Mouse (Mus musculus) frontal cortex, adult (tissue): ENCODE data around the gene Rbl2.

Experiments used
- ATAC-seq: cut with Nextera tagmentation; 2 replicates; pipeline ENCODE4 v1.9.2; 2017; ENCODE audit warnings: mild to moderate bottlenecking, moderate library complexity, mixed read lengths; ENCODE audit not compliant: low TSS enrichment

Rbl2 gene

DNA sequence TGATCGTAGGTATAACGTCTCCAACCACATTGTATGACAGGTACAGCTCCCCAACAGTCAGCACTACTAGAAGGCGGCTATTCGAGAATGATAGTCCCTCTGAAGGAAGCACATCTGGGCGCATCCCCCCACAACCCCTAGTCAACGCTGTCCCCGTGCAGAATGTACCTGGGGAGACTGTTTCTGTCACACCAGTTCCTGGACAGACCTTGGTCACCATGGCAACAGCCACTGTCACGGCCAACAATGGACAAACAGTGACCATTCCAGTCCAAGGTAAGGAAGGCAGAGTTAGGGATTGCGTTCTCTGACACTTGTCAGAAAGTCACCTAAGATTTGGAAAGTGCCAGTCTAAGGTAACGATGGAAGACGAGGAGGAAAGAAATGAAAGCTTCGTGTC lies 36.4 kb downstream of the Rbl2 start:
- no peak for ATAC-seq

GRCm38 (mm10) chr8:91111868-91112477 lies 42.1 kb downstream of the Rbl2 start:
- ATAC-seq, result no peak

GRCm38 (mm10) chr8:91114428-91114827 lies 44.6 kb downstream of the Rbl2 start:
- 0 out of 2 replicates have a peak, but pooled peaks have one; percentile 8 for ATAC-seq

- peak; percentile 57; the same call in 1 of the 2 replicates for ATAC-seq
Measured at GRCm38 (mm10) chr8:91114910-91115309, 45.1 kb downstream of the Rbl2 start.

- no peak for ATAC-seq
Measured at GRCm38 (mm10) chr8:91117537-91117936, 47.7 kb downstream of the Rbl2 start.

DNA sequence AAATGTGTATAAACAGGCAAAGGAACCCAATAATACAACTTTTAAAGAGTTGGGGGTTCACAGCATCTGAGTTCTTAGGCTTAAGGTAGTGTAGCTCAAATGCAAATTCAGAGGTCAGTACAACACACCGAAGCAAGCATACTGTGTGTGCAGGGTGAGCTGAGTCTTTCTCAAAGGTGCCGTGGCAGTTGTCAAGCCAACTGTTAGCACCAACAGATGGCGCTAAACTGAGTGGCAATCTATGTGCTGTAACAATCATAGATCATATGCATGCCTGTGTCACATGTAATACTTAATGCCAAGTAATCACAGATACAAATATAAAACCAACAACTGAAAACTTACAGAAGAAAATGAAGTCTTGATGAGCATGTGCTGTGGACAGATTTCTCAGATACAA lies 48.3 kb downstream of the Rbl2 start:
- ATAC-seq, result no peak

- no peak for ATAC-seq
Measured at GRCm38 (mm10) chr8:91124315-91124714, 54.5 kb downstream of the Rbl2 start.

DNA sequence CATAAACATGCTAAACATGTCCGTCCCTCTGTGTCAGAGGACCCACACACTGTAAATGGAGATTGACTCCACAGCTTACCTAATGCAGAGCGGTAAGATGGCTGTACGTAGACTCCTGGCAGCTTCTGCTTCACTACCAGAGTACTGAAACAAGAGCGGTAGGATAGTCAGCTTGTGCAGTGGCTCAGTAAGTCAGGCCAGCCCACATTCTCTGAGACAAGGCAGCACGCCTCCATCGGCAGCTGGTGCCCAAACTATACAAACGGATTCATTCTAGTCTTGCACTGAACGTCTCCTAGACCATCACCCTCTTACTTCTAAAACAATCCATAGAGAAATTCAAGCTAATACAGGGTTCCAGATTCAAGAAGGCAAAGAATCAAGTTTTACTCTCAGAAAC lies 56.9 kb downstream of the Rbl2 start:
- ATAC-seq, result peak; percentile 95

DNA sequence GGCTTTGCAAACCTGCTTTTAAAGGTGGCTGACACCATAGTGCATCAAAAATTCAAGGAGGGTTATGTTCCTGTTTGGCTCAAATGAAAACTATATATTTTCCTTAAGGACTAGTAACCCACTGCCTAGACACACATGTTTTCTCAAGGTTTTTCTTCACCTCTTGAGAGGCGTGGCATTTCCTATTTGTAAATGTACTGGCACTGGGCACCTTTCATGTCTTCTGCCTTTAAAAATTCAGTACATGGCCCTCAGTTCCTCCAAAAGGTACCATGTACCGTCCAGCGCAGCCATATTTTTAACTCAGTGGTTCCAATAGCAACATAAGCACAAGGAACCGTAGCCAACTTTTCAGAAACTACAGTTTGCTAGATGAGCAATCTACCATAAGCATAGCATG lies 62.9 kb downstream of the Rbl2 start:
- no peak for ATAC-seq

DNA sequence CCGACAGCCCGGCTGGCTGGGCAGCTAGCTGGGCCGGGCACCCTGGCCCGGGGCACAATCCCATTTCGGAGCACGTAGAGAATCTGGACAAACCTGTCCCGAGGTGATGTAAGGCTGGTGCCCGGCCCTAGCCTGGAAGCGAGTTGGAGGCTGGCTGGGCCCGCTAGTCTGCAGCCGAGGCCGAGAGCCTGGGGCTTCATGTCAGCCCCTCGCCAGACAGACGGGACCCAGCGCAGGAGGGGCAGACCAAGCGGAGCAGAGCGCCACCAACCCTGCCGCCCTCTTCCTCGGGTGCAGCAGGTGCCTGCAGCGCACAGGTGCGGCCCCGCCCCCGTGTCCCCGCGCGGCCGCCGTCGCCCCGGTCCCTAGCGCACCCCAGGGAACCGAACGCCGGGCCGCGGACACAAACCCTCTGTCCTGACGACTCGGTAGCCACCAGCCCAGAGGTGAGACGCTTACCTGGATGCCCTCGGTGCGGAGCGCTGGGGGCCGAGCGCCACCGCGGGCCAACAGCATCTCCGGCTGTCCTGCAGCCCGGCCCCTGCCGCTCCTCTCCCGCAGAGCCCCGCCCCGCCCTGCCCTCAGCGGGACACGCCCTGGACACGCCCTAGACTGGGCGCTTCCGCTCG lies 63.7 kb downstream of the Rbl2 start:
- peak; percentile 48 for ATAC-seq

DNA sequence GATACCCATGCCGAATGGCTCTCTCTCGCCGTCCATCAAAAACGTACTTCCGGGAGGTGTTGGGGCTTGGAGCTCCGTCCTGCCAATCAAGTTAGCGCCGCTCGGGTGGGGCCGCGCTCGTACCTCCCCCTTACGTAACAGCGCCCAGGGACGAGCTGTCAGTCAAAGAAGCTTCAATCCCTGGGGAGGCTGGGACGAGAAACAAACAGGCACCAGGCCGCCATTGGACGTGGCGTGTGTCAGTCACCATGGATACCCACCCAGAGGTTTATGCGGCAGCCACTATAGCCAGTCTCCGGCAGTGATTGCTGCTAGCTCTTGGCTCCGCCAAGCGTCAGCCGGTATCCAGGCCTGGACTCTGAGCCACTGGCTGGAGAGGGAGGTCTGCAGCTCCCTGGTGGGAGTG lies 64.2 kb downstream of the Rbl2 start:
- ATAC-seq, result peak; percentile 97

DNA sequence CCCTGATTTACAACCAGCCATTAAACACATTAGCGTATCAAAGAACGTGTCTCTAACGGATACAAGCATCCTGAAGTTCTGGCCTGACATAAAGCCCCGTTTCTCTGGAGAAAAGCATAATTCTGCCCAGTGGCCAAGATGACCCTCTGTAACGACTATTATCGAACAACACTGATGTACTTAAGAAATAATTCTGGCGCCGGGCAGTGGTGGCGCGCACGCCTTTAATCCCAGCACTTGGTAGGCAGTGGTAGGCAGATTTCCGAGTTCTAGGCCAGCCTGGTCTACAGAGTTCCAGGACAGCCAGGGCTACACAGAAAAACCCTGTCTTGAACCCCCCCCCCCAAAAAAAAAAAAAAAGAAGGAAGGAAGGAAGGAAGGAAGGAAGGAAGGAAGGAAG lies 64.8 kb downstream of the Rbl2 start:
- no peak for ATAC-seq

- ATAC-seq, result no peak
Measured at GRCm38 (mm10) chr8:91135308-91136181, 65.7 kb downstream of the Rbl2 start.

DNA sequence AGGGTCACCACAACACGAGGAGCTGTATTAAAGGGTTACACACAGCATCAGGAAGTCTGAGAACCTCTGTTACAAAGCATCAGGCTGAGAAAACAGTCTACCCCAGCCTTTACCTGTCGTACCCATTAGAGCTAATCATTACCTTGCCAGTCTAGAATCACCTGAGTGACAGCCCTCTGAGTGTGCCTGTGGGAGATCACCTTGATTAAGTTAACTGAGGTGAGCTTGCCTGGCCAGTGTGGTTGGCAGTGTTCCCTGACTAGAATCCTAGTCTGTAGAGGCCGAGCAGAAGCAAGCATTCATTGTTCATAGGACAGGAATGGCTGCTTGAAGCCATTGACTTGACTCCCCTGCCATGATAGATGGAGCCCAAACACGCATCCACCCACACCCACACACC lies 71.0 kb downstream of the Rbl2 start:
- no peak for ATAC-seq

- peak; percentile 69 for ATAC-seq
Measured at GRCm38 (mm10) chr8:91147715-91148114, 77.9 kb downstream of the Rbl2 start.

DNA sequence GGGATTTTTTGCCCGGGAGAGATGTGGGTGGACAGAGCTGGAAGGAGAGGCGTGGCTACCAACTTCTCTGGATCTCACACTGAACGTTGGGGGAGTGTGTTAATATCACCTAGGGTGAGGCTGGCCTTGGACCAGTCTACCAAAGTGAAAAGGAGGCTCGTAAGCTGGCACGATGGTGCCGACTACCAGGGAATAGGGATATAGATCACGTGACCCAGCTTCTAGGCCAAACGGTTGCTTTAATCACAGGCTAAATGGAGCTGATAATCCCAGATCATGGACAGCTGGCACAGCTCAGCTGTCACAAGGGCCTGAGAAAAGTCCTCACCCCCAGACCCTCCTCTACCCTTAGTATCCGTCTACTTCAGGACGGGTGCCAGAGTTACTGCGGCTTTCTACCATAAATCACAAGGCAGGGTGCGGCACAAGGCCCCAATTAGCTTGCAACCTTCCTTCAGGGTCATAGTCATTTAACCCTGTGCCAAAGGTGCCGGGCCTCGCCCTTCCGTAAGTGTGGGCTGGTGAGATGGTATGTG lies 78.9 kb downstream of the Rbl2 start:
- peak; percentile 69 for ATAC-seq

DNA sequence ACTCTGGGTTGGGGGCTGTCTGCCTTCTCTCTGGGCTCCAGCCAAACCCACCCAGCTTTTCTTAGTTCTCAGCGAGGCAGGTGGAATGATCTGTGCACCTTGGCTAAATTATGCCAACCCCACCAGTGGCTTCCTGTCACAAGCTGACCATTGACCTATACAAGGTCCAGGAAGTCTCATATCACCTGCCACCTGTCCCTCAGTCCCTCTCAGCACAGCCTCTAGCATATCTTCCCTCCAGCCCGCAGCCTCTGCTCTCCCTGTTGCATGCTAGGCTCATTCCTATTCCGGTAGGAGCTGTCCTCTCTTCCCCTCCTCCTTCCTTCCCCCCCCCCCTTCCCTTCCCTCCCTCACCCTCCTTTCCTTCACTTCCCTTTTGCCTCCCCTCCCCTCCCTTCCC lies 79.4 kb downstream of the Rbl2 start:
- ATAC-seq, result no peak

GRCm38 (mm10) chr8:91151531-91151930 lies 81.7 kb downstream of the Rbl2 start:
- ATAC-seq, result no peak

- ATAC-seq, result no peak
Measured at GRCm38 (mm10) chr8:91153831-91154230, 84.0 kb downstream of the Rbl2 start.

DNA sequence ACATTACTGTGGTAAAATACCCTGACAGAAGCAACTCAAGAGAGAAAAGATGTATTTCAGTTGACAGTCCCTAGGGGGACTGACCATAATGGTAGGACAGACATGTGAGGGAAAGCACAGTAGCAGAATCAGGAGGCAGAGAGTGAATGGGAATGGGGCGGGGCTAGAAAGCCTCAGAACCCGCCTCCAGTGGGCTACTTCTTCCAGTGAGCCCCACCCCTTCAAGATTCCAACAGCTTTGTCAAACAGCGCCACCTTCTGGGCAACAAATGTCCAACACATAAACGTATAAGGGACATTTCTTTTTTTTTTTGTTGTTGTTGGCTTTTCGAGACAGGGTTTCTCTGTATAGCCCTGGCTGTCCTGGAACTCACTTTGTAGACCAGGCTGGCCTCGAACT lies 84.7 kb downstream of the Rbl2 start:
- no peak for ATAC-seq

DNA sequence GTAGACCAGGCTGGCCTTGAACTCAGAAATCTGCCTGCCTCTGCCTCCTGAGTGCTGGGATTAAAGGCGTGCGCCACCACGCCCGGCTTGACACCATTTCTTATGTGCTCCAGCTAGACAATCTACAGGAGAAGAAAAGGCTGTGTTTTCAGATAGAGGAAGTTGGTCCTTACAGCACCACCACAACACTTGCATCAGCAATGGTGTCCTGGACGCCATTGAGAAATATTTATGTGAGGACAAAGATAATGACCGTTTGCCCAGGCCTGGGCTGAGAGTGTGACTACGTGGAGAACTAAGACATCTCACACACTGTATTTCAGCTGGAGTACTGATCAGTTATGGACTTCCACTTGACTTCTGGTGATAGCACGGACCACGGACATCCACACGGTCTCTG lies 88.8 kb downstream of the Rbl2 start:
- no peak for ATAC-seq

GRCm38 (mm10) chr8:91159959-91160800 lies 90.3 kb downstream of the Rbl2 start:
- no peak for ATAC-seq
